Mouse (Mus musculus) forebrain, embryonic 16.5 days (tissue): ENCODE results near the gene Cd300lf. TPM values are rescaled to one million over a fixed set of nuclear protein-coding genes. Genes with fewer than 3 reads are reported as not detected.

Experiments used
- ATAC-seq: fragments of 200-750 bp; cut with Nextera tagmentation; 2 replicates; pipeline ENCODE4 v1.8.0; 2017; ENCODE audit warnings: mild to moderate bottlenecking, moderate library complexity
- H3K27ac ChIP-seq: fragments of 300-500 bp; sonication (generic); 2 replicates; pipeline ENCODE4 v1.5.1; 2014; ENCODE audit warnings: low read length, control low read depth
- H3K27me3 ChIP-seq: fragments of 300-500 bp; sonication (generic); replicated peaks from 2 replicates; pipeline ENCODE4 v1.6.1; 2014; ENCODE audit warnings: low read length; ENCODE audit not compliant: control insufficient read depth, insufficient read depth
- H3K36me3 ChIP-seq: fragments of 300-500 bp; sonication (generic); 2 replicates; pipeline ENCODE4 v1.6.1; 2014; ENCODE audit not compliant: control insufficient read depth, insufficient read depth
- H3K4me1 ChIP-seq: fragments of 300-500 bp; sonication (generic); replicated peaks from 2 replicates; pipeline ENCODE4 v1.6.1; 2014; ENCODE audit warnings: low read length; ENCODE audit not compliant: control insufficient read depth, insufficient read depth
- H3K4me2 ChIP-seq: fragments of 300-500 bp; sonication (generic); 2 replicates; pipeline ENCODE4 v1.6.1; 2014; ENCODE audit warnings: mild to moderate bottlenecking, low read length, control low read depth
- H3K4me3 ChIP-seq: fragments of 300-500 bp; sonication (generic); replicated peaks from 2 replicates; pipeline ENCODE4 v1.5.1; 2014; ENCODE audit warnings: mild to moderate bottlenecking, low read length, control low read depth
- H3K9ac ChIP-seq: fragments of 300-500 bp; sonication (generic); replicated peaks from 2 replicates; pipeline ENCODE4 v1.6.1; 2014; ENCODE audit warnings: low read depth, low read length, control low read depth
- H3K9me3 ChIP-seq: fragments of 300-500 bp; sonication (generic); 2 replicates; pipeline ENCODE4 v1.6.1; 2016; ENCODE audit warnings: low read length; ENCODE audit not compliant: control insufficient read depth
- WGBS: fragments of 180-500 bp; shearing (Covaris S2); extraction: QIAGEN DNeasy Blood & Tissue Kit; methylation state at CpG from one replicate; pipeline ENCODE4 v1.1.7; 2014; 5-methylcytosine and 5-hydroxymethylcytosine counted together
- polyA plus RNA-seq: library from polyadenylated mRNA; unstranded; fragments of >200 nt; fragmentation: Nextera tagmentation; extraction: Ambion mirVana; gene quantifications from 2 replicates; pipeline ENCODE4 v1.2.1, GENCODE M21; 2015

The Cd300lf gene
- polyA plus RNA-seq, 1 experiment from 2014 or later: 0.27 TPM

GRCm38 (mm10) chr11:115084595-115084994 lies 49.2 kb downstream of the Cd300lf start:
- Histone ChIP-seq H3K9ac (no peak overlapping the region), H3K4me2 (no peak overlapping the region), H3K4me1 (peaks cover 6% of the 10 kb centered on the region; the same call in 1 of the 2 replicates), H3K27me3 (peaks cover 3% of the 10 kb centered on the region; the same call in 1 of the 2 replicates), H3K9me3 (no peaks in the 10 kb centered on the region), H3K27ac (no peak overlapping the region), H3K36me3 (no peaks in the 10 kb centered on the region), H3K4me3 (no peak overlapping the region)
- WGBS: 16% methylated on average over 12 of the region's 12 CpGs
- ATAC-seq: no peak

- Histone ChIP-seq H3K36me3 (no peaks in the 10 kb centered on the region), H3K27ac (no peak overlapping the region), H3K27me3 (peaks cover 3% of the 10 kb centered on the region; the same call in 1 of the 2 replicates), H3K4me2 (no peak overlapping the region), H3K4me1 (peaks cover 6% of the 10 kb centered on the region; the same call in 1 of the 2 replicates), H3K9me3 (no peaks in the 10 kb centered on the region), H3K4me3 (no peak overlapping the region), H3K9ac (no peak overlapping the region)
- 37% methylated on average over 18 of the region's 18 CpGs for WGBS
- peak; percentile 57 for ATAC-seq
Observed at GRCm38 (mm10) chr11:115083376-115084139, 50.2 kb downstream of the Cd300lf start.

GRCm38 (mm10) chr11:115082196-115082595 lies 51.6 kb downstream of the Cd300lf start:
- Histone ChIP-seq H3K4me1 (peaks cover 6% of the 10 kb centered on the region; the same call in 1 of the 2 replicates), H3K4me3 (no peak overlapping the region), H3K27ac (no peak overlapping the region), H3K36me3 (no peaks in the 10 kb centered on the region), H3K27me3 (peaks cover 3% of the 10 kb centered on the region; the same call in 1 of the 2 replicates), H3K4me2 (no peak overlapping the region), H3K9me3 (no peaks in the 10 kb centered on the region), H3K9ac (no peak overlapping the region)
- 74% methylated on average over 6 of the region's 6 CpGs for WGBS
- ATAC-seq: no peak

- H3K4me3 ChIP-seq: no peak overlapping the region
- H3K4me1 ChIP-seq: peaks cover 6% of the 10 kb centered on the region; the same call in 1 of the 2 replicates
- H3K4me2 ChIP-seq: no peak overlapping the region
- no peak overlapping the region for H3K9ac ChIP-seq
- no peaks in the 10 kb centered on the region for H3K36me3 ChIP-seq
- H3K27me3 ChIP-seq: peaks cover 3% of the 10 kb centered on the region; the same call in 1 of the 2 replicates
- H3K27ac ChIP-seq: no peak overlapping the region
- no peak for ATAC-seq
- H3K9me3 ChIP-seq: no peaks in the 10 kb centered on the region
- 72% methylated on average over 3 of the region's 3 CpGs for WGBS
Observed at GRCm38 (mm10) chr11:115081373-115081772, 52.4 kb downstream of the Cd300lf start.

- no peak overlapping the region for H3K27ac ChIP-seq
- H3K4me2 ChIP-seq: no peak overlapping the region
- no peaks in the 10 kb centered on the region for H3K9me3 ChIP-seq
- no peaks in the 10 kb centered on the region for H3K36me3 ChIP-seq
- no peak overlapping the region for H3K4me3 ChIP-seq
- WGBS: 33% methylated on average over 13 of the region's 13 CpGs
- no peak for ATAC-seq
- H3K4me1 ChIP-seq: peaks cover 6% of the 10 kb centered on the region; the same call in 1 of the 2 replicates
- no peak overlapping the region for H3K9ac ChIP-seq
- H3K27me3 ChIP-seq: peaks cover 3% of the 10 kb centered on the region; the same call in 1 of the 2 replicates
Observed at GRCm38 (mm10) chr11:115080886-115081285, 52.9 kb downstream of the Cd300lf start.

GRCm38 (mm10) chr11:115078680-115079079 lies 55.1 kb downstream of the Cd300lf start:
- Histone ChIP-seq H3K4me3 (no peak overlapping the region), H3K27ac (no peak overlapping the region), H3K4me1 (no peaks in the 10 kb centered on the region), H3K4me2 (no peak overlapping the region), H3K27me3 (peaks cover 1% of the 10 kb centered on the region; the same call in 1 of the 2 replicates), H3K9ac (no peak overlapping the region), H3K36me3 (no peaks in the 10 kb centered on the region), H3K9me3 (no peaks in the 10 kb centered on the region)
- WGBS: 79% methylated on average over 5 of the region's 5 CpGs
- ATAC-seq: no peak

GRCm38 (mm10) chr11:115077436-115077835 lies 56.4 kb downstream of the Cd300lf start:
- Histone ChIP-seq H3K9ac (no peak overlapping the region), H3K27ac (no peak overlapping the region), H3K4me2 (no peak overlapping the region), H3K4me1 (no peaks in the 10 kb centered on the region), H3K36me3 (no peaks in the 10 kb centered on the region), H3K4me3 (no peak overlapping the region), H3K27me3 (no peaks in the 10 kb centered on the region), H3K9me3 (no peaks in the 10 kb centered on the region)
- 97% methylated on average over 1 of the region's 1 CpGs for WGBS
- no peak for ATAC-seq

- no peak for ATAC-seq
- no peaks in the 10 kb centered on the region for H3K9me3 ChIP-seq
Observed at GRCm38 (mm10) chr11:115075859-115076258, 57.9 kb downstream of the Cd300lf start.

GRCm38 (mm10) chr11:115075407-115075806 lies 58.4 kb downstream of the Cd300lf start:
- no peaks in the 10 kb centered on the region for H3K27me3 ChIP-seq
- H3K27ac ChIP-seq: no peak overlapping the region
- WGBS: 80% methylated on average over 7 of the region's 7 CpGs
- ATAC-seq: no peak
- H3K4me1 ChIP-seq: peaks cover 7% of the 10 kb centered on the region
- H3K9me3 ChIP-seq: no peaks in the 10 kb centered on the region
- H3K4me2 ChIP-seq: no peak overlapping the region
- no peak overlapping the region for H3K4me3 ChIP-seq
- no peaks in the 10 kb centered on the region for H3K36me3 ChIP-seq
- H3K9ac ChIP-seq: no peak overlapping the region

More at GRCm38 (mm10) chr11:115075859-115076258, 57.9 kb downstream of the Cd300lf start:
- H3K4me3 ChIP-seq: no peak overlapping the region
- H3K27ac ChIP-seq: no peak overlapping the region
- no peak overlapping the region for H3K4me2 ChIP-seq
- no peaks in the 10 kb centered on the region for H3K36me3 ChIP-seq
- no peak overlapping the region for H3K9ac ChIP-seq
- peaks cover 7% of the 10 kb centered on the region for H3K4me1 ChIP-seq
- WGBS: 87% methylated on average over 5 of the region's 5 CpGs
- no peaks in the 10 kb centered on the region for H3K27me3 ChIP-seq
